Mouse (Mus musculus): ENCODE measurements around the gene Morc3. TPM values are rescaled to one million over a fixed set of nuclear protein-coding genes. Genes with fewer than 3 reads are reported as not detected.
A peak's percentile ranks its signal among the peaks of the same experiment; 100 is the strongest.

The Morc3 gene
- polyA plus RNA-seq, 1 experiment from 2014 or later: 41.9 TPM

GRCm38 (mm10) chr16:93903027-93903426 is 71.1 kb downstream of the Morc3 start:
- 83% methylated on average over 6 of the region's 6 CpGs for WGBS
- no peak for ATAC-seq
- peaks cover 76% of the 10 kb centered on the region for H3K36me3 ChIP-seq (ENCODE audit: poor library complexity, severe bottlenecking)
- no peak overlapping the region for H3K27ac ChIP-seq
- no peak overlapping the region for H3K4me3 ChIP-seq
- H3K9ac ChIP-seq: no peak overlapping the region
- no peak overlapping the region for H3K4me2 ChIP-seq
- no peaks in the 10 kb centered on the region for H3K4me1 ChIP-seq
- H3K9me3 ChIP-seq (replicated peaks): no peaks in the 10 kb centered on the region
- H3K27me3 ChIP-seq: no peaks in the 10 kb centered on the region

GRCm38 (mm10) chr16:93906156-93907014 is 74.5 kb downstream of the Morc3 start:
- WGBS: 72% methylated on average over 11 of the region's 11 CpGs
- H3K36me3 ChIP-seq (ENCODE audit: poor library complexity, severe bottlenecking): peaks cover 52% of the 10 kb centered on the region
- no peaks in the 10 kb centered on the region for H3K4me1 ChIP-seq
- no peak overlapping the region for H3K4me3 ChIP-seq
- no peak overlapping the region for H3K4me2 ChIP-seq
- H3K27me3 ChIP-seq: no peaks in the 10 kb centered on the region
- no peaks in the 10 kb centered on the region for H3K9me3 ChIP-seq (replicated peaks)
- no peak overlapping the region for H3K9ac ChIP-seq
- peak overlapping the region; percentile 48 for H3K27ac ChIP-seq
- ATAC-seq: peak; percentile 81

GRCm38 (mm10) chr16:93907761-93908160 is 75.8 kb downstream of the Morc3 start:
- Histone ChIP-seq H3K4me3 (no peak overlapping the region), H3K4me1 (no peaks in the 10 kb centered on the region)
- 77% methylated on average over 5 of the region's 5 CpGs for WGBS

GRCm38 (mm10) chr16:93908196-93908595 is 76.3 kb downstream of the Morc3 start:
- WGBS: 91% methylated on average over 8 of the region's 8 CpGs
- no peak overlapping the region for H3K4me3 ChIP-seq
- no peaks in the 10 kb centered on the region for H3K9me3 ChIP-seq (replicated peaks)
- no peak overlapping the region for H3K9ac ChIP-seq
- no peak for ATAC-seq
- no peak overlapping the region for H3K4me2 ChIP-seq
- peaks cover 34% of the 10 kb centered on the region for H3K36me3 ChIP-seq (ENCODE audit: poor library complexity, severe bottlenecking)
- H3K27me3 ChIP-seq: no peaks in the 10 kb centered on the region
- no peak overlapping the region for H3K27ac ChIP-seq
- H3K4me1 ChIP-seq: no peaks in the 10 kb centered on the region

More at GRCm38 (mm10) chr16:93907761-93908160, 75.8 kb downstream of the Morc3 start:
- no peaks in the 10 kb centered on the region for H3K27me3 ChIP-seq
- no peaks in the 10 kb centered on the region for H3K9me3 ChIP-seq (replicated peaks)
- H3K36me3 ChIP-seq (ENCODE audit: poor library complexity, severe bottlenecking): peaks cover 38% of the 10 kb centered on the region
- no peak overlapping the region for H3K27ac ChIP-seq
- H3K9ac ChIP-seq: no peak overlapping the region
- no peak overlapping the region for H3K4me2 ChIP-seq
- no peak for ATAC-seq

GRCm38 (mm10) chr16:93909936-93910335 is 78.0 kb downstream of the Morc3 start:
- H3K9me3 ChIP-seq (replicated peaks): no peaks in the 10 kb centered on the region
- no peak overlapping the region for H3K4me2 ChIP-seq
- no peaks in the 10 kb centered on the region for H3K27me3 ChIP-seq
- no peak overlapping the region for H3K27ac ChIP-seq
- H3K4me3 ChIP-seq: no peak overlapping the region
- no peak overlapping the region for H3K9ac ChIP-seq
- no peak for ATAC-seq
- WGBS: 91% methylated on average over 3 of the region's 3 CpGs
- peaks cover 19% of the 10 kb centered on the region for H3K36me3 ChIP-seq (ENCODE audit: poor library complexity, severe bottlenecking)
- no peaks in the 10 kb centered on the region for H3K4me1 ChIP-seq

- Histone ChIP-seq H3K4me1 (no peaks in the 10 kb centered on the region), H3K9ac (no peak overlapping the region), H3K36me3 (ENCODE audit: poor library complexity, severe bottlenecking) (peaks cover 14% of the 10 kb centered on the region; the same call in 1 of the 2 replicates), H3K9me3 (replicated peaks) (no peaks in the 10 kb centered on the region), H3K4me2 (no peak overlapping the region), H3K27ac (no peak overlapping the region), H3K27me3 (no peaks in the 10 kb centered on the region), H3K4me3 (no peak overlapping the region)
- WGBS: 70% methylated on average over 28 of the region's 28 CpGs
- no peak for ATAC-seq
These were observed 79.1 kb downstream of the Morc3 start for GRCm38 (mm10) chr16:93910735-93911665.

GRCm38 (mm10) chr16:93912158-93912557 is 80.2 kb downstream of the Morc3 start:
- no peaks in the 10 kb centered on the region for H3K9me3 ChIP-seq (replicated peaks)
- 84% methylated on average over 5 of the region's 5 CpGs for WGBS
- no peak for ATAC-seq
- H3K4me2 ChIP-seq: no peak overlapping the region
- no peak overlapping the region for H3K4me3 ChIP-seq
- H3K9ac ChIP-seq: no peak overlapping the region
- no peaks in the 10 kb centered on the region for H3K27me3 ChIP-seq
- peaks cover 3% of the 10 kb centered on the region; the same call in 1 of the 2 replicates for H3K36me3 ChIP-seq (ENCODE audit: poor library complexity, severe bottlenecking)
- no peak overlapping the region for H3K27ac ChIP-seq
- H3K4me1 ChIP-seq: no peaks in the 10 kb centered on the region

- Histone ChIP-seq H3K4me3 (no peak overlapping the region), H3K36me3 (ENCODE audit: poor library complexity, severe bottlenecking) (no peaks in the 10 kb centered on the region), H3K9ac (no peak overlapping the region), H3K4me1 (no peaks in the 10 kb centered on the region), H3K4me2 (no peak overlapping the region), H3K9me3 (replicated peaks) (no peaks in the 10 kb centered on the region), H3K27ac (no peak overlapping the region), H3K27me3 (no peaks in the 10 kb centered on the region)
- no peak for ATAC-seq
- 78% methylated on average over 3 of the region's 3 CpGs for WGBS
These were observed 80.9 kb downstream of the Morc3 start for GRCm38 (mm10) chr16:93912808-93913207.

GRCm38 (mm10) chr16:93913881-93914576 is 82.1 kb downstream of the Morc3 start:
- no peak for ATAC-seq
- WGBS: 76% methylated on average over 10 of the region's 10 CpGs

GRCm38 (mm10) chr16:93915338-93915849 is 83.5 kb downstream of the Morc3 start:
- Histone ChIP-seq H3K4me2 (no peak overlapping the region), H3K9ac (no peak overlapping the region), H3K27me3 (no peaks in the 10 kb centered on the region), H3K27ac (no peak overlapping the region), H3K4me1 (0 out of 2 replicates have a peak, but pooled peaks cover 3% of the 10 kb centered on the region), H3K4me3 (no peak overlapping the region), H3K9me3 (replicated peaks) (no peaks in the 10 kb centered on the region), H3K36me3 (ENCODE audit: poor library complexity, severe bottlenecking) (no peaks in the 10 kb centered on the region)
- 32% methylated on average over 10 of the region's 10 CpGs for WGBS
- no peak for ATAC-seq

More at GRCm38 (mm10) chr16:93913881-93914576, 82.1 kb downstream of the Morc3 start:
- Histone ChIP-seq H3K27me3 (no peaks in the 10 kb centered on the region), H3K4me3 (no peak overlapping the region), H3K27ac (no peak overlapping the region), H3K9ac (no peak overlapping the region), H3K4me1 (0 out of 2 replicates have a peak, but pooled peaks cover 3% of the 10 kb centered on the region), H3K36me3 (ENCODE audit: poor library complexity, severe bottlenecking) (no peaks in the 10 kb centered on the region), H3K4me2 (no peak overlapping the region), H3K9me3 (replicated peaks) (no peaks in the 10 kb centered on the region)
